Mouse (Mus musculus): Measurements from ENCODE around the gene Spaca3.

The Spaca3 gene

DNA sequence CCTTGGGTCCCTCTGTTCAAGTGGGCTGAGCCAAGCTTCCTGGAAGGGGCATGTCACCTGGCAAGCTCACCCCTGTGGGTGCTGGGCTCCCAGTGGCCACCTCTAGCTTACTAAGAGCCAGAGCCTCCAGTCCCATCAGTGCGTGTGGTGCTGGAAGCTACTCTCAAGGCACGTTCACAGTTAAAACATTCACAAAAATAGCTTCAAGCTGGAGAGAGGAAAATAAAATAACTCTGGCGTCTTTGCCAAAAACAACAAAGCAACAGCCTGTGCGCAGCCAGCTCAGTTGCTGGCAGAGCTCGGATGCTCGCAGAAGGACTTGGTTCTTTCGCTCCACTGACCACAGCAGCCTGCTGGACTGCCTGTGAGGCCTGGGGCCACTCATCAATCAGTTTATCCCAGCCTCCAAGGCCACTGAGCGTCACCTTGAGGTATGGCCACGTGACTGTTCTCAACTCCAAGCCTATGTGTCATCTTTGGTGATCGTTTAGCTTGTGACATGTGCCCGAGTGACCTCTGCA is 19.0 kb downstream of the Spaca3 start:
- TF ChIP-seq NANOG (IDR thresholded peaks at IDR 0.05; ENCODE audit: borderline replicate concordance, low read length), result no peak
- TF ChIP-seq POU5F1 (IDR thresholded peaks at IDR 0.05; ENCODE audit: borderline replicate concordance, low read length), result no peak
- TF ChIP-seq CTCF (conservative IDR thresholded peaks at IDR 0.05; ENCODE audit: low read length), result no peak
- Histone ChIP-seq H3K27me3 (ENCODE audit: insufficient read depth, low read length) (peaks cover 8% of the 10 kb centered on the region), H3K4me3 (replicated peaks; ENCODE audit: low read length) (no peak overlapping the region), H3K4me1 (replicated peaks; ENCODE audit: low read depth, low read length) (peaks cover 10% of the 10 kb centered on the region; the same call in 1 of the 2 replicates), H3K9me3 (ENCODE audit: low read length) (no peaks in the 10 kb centered on the region), H3K36me3 (ENCODE audit: insufficient read depth, low read length) (no peaks in the 10 kb centered on the region)

DNA sequence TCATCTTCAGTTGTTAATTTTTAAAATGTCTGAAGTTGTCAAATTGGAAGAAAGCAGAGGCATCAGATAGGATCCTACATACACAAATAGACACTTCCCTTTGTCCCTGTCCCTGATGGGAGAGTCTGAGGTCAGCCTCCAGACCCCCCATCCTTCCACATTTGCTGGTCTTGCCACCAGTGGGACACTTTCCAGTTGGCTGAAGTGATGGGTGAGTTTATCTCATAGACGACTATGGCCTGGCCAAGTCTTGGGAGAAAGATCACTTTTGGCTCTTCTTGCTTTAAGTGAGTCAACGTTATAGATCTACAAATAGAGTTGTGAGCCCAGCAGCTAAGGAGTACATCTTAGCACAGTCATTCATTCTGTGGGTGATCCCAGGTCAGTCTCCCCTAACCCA is 19.9 kb downstream of the Spaca3 start:
- H3K4me3 ChIP-seq (replicated peaks; ENCODE audit: low read length), result no peak overlapping the region
- TF ChIP-seq CTCF (conservative IDR thresholded peaks at IDR 0.05; ENCODE audit: low read length) (no peak), NANOG (IDR thresholded peaks at IDR 0.05; ENCODE audit: borderline replicate concordance, low read length) (no peak), POU5F1 (IDR thresholded peaks at IDR 0.05; ENCODE audit: borderline replicate concordance, low read length) (no peak)
- H3K36me3 ChIP-seq (ENCODE audit: insufficient read depth, low read length), result no peaks in the 10 kb centered on the region
- H3K4me1 ChIP-seq (replicated peaks; ENCODE audit: low read depth, low read length), result peaks cover 7% of the 10 kb centered on the region; the same call in 1 of the 2 replicates
- H3K27me3 ChIP-seq (ENCODE audit: insufficient read depth, low read length), result peaks cover 13% of the 10 kb centered on the region
- H3K9me3 ChIP-seq (ENCODE audit: low read length), result no peaks in the 10 kb centered on the region

DNA sequence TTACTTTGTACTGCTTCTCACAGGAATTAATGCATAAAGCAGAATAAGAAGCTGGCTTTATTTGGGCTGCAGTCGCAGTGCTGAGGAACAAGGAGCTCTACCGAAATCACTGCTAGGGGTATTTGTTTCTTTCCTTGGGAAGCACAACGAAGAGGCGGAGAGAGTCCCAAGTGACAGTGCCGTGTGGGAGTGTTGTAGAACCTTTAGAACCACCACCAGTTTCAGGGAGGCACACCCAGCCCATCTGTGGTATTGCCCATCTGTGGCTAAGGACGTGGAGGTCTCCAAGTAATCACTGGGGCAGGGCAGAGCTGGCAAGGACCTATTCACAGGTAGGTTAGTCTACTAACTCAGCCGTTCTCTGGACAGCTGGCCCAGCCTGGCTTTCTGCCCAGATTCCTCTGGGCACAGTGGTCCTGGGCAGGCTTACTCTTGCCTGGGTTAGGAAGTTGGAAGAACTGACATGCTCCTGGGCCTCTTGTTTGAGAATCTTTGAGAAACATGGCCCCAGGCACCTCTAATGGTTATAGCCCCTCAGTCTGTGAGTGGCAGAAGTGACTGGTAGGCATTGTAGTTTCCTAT is 24.2 kb downstream of the Spaca3 start:
- H3K36me3 ChIP-seq (ENCODE audit: insufficient read depth, low read length), result no peaks in the 10 kb centered on the region
- peaks cover 37% of the 10 kb centered on the region for H3K27me3 ChIP-seq (ENCODE audit: insufficient read depth, low read length)
- TF ChIP-seq NANOG (IDR thresholded peaks at IDR 0.05; ENCODE audit: borderline replicate concordance, low read length), result no peak
- no peak for TF ChIP-seq POU5F1 (IDR thresholded peaks at IDR 0.05; ENCODE audit: borderline replicate concordance, low read length)
- H3K9me3 ChIP-seq (ENCODE audit: low read length), result no peaks in the 10 kb centered on the region
- H3K4me3 ChIP-seq (replicated peaks; ENCODE audit: low read length), result no peak overlapping the region
- peaks cover 15% of the 10 kb centered on the region for H3K4me1 ChIP-seq (replicated peaks; ENCODE audit: low read depth, low read length)

DNA sequence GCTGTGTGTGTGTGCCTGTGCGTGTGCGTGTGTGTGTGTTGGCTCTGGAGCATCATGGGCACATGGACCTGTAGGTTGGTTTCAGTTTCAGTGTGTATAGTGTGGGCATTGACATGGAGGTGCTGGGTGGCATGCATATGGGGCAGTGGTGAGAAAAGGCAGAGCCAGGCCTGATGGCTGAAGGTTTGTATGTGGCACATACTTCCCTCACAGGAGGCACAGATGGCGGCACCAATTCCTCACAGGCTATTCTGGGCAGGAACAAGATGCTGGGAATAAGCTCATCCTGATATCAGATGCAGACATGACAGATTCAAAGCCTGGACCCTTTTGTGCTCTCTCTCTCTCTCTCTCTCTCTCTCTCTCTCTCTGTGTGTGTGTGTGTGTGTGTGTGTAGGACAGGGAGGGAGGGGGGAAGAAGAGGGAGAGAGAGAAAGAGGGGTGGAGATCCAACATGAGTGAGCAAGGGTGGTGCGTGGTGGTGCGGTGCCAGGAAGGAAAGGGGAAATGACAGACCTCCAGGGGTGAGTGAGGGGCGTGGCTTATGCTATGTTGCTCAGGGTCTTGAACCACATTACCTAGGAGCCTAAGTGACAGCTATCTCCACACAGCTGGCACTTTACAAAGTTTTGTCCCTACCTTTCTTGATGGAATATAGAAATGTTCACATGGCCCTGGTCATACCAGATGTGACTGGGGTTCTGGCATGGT is 26.5 kb downstream of the Spaca3 start:
- no peak for TF ChIP-seq NANOG (IDR thresholded peaks at IDR 0.05; ENCODE audit: borderline replicate concordance, low read length)
- TF ChIP-seq CTCF (conservative IDR thresholded peaks at IDR 0.05; ENCODE audit: low read length), result no peak
- TF ChIP-seq POU5F1 (IDR thresholded peaks at IDR 0.05; ENCODE audit: borderline replicate concordance, low read length), result no peak
- Histone ChIP-seq H3K4me3 (replicated peaks; ENCODE audit: low read length) (no peak overlapping the region), H3K4me1 (replicated peaks; ENCODE audit: low read depth, low read length) (peaks cover 37% of the 10 kb centered on the region), H3K9me3 (ENCODE audit: low read length) (no peaks in the 10 kb centered on the region), H3K36me3 (ENCODE audit: insufficient read depth, low read length) (no peaks in the 10 kb centered on the region), H3K27me3 (ENCODE audit: insufficient read depth, low read length) (peaks cover 39% of the 10 kb centered on the region)

DNA sequence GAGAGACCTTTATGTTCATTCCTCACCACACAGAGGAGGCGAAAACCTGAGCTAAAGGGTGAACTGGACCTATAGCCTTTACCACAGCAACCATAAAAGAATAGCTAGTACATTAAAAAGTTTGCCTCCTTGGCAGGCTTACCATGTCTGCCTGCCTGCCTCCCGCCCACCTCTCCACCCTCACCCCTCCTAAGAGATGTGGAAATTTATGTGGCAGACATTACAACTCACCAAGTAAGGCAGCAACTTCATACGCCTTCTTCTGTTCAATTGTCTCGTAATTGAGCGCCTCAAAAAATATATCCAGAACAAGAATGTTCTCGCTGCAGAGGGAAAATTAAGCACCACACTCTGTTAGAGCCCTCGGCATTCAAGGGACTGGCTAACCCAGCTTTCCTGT is 28.2 kb downstream of the Spaca3 start:
- Histone ChIP-seq H3K4me3 (replicated peaks; ENCODE audit: low read length) (no peak overlapping the region), H3K36me3 (ENCODE audit: insufficient read depth, low read length) (no peaks in the 10 kb centered on the region), H3K4me1 (replicated peaks; ENCODE audit: low read depth, low read length) (peaks cover 54% of the 10 kb centered on the region), H3K9me3 (ENCODE audit: low read length) (no peaks in the 10 kb centered on the region), H3K27me3 (ENCODE audit: insufficient read depth, low read length) (peaks cover 41% of the 10 kb centered on the region)
- TF ChIP-seq POU5F1 (IDR thresholded peaks at IDR 0.05; ENCODE audit: borderline replicate concordance, low read length) (no peak), CTCF (conservative IDR thresholded peaks at IDR 0.05; ENCODE audit: low read length) (no peak)

DNA sequence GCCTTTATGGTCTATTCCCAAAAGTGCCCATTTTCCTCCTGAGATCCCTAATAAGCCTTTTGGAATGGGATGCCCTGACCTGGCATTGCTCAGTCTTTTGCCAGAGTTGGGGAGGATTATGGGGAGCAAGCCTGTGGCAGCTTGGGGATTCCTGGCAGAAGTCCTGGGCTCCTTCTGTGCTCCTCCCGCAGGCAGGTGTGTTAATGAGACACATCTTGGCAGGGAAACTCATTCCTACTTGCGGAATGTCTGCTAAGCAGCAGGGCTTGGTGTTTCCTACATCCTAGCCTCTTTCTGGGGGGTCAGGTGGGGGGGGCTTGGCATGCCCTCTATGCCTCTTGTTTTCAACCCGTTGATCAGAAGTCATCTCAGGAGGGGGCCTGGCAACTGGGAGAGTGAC is 28.9 kb downstream of the Spaca3 start:
- TF ChIP-seq NANOG (IDR thresholded peaks at IDR 0.05; ENCODE audit: borderline replicate concordance, low read length) (no peak), POU5F1 (IDR thresholded peaks at IDR 0.05; ENCODE audit: borderline replicate concordance, low read length) (no peak), CTCF (conservative IDR thresholded peaks at IDR 0.05; ENCODE audit: low read length) (no peak)
- Histone ChIP-seq H3K4me1 (replicated peaks; ENCODE audit: low read depth, low read length) (peaks cover 60% of the 10 kb centered on the region), H3K36me3 (ENCODE audit: insufficient read depth, low read length) (no peaks in the 10 kb centered on the region), H3K4me3 (replicated peaks; ENCODE audit: low read length) (no peak overlapping the region), H3K9me3 (ENCODE audit: low read length) (no peaks in the 10 kb centered on the region), H3K27me3 (ENCODE audit: insufficient read depth, low read length) (peaks cover 48% of the 10 kb centered on the region)

DNA sequence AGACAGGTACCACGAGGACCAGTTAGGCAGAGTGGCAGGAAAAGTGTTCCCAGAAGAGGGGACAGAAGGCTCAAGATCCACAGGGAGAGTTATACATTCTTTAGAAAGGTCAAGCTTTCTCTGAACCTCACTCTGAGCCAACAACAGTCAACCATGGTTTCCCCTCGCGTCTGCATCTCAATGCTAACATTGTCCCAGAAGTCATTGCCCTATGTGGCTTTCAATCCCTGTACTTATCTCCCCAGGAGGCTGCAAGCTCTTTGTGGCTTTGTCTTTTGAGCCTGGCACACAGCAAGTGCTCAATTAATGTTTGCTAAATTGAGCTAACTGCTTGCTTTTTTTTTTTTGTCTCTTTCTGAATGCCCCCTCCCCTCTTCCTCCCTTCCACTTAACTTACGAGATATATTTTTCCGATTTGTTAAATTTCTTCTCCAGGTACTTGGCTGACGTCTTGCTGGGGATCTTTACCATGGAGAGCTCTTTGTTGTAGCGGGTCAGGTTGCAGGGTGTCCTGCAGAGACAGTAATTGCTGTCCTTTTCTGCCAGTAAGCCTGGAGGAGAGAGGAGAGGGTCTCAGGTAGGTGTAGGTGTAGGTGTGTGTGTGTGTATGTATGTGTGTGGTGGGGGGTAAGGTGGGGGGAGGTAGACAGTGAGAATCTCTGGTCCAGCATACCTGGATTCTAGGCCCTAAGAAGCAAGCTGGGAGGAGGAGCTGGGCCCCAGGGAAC is 31.3 kb downstream of the Spaca3 start:
- Histone ChIP-seq H3K4me3 (replicated peaks; ENCODE audit: low read length) (0 out of 2 replicates have a peak overlapping the region, but pooled peaks have one; percentile 29), H3K9me3 (ENCODE audit: low read length) (no peaks in the 10 kb centered on the region), H3K27me3 (ENCODE audit: insufficient read depth, low read length) (peaks cover 52% of the 10 kb centered on the region), H3K36me3 (ENCODE audit: insufficient read depth, low read length) (no peaks in the 10 kb centered on the region), H3K4me1 (replicated peaks; ENCODE audit: low read depth, low read length) (peaks cover 82% of the 10 kb centered on the region)
- TF ChIP-seq POU5F1 (IDR thresholded peaks at IDR 0.05; ENCODE audit: borderline replicate concordance, low read length) (peak; percentile 66; the same call in 1 of the 2 replicates), NANOG (IDR thresholded peaks at IDR 0.05; ENCODE audit: borderline replicate concordance, low read length) (peak; percentile 98), CTCF (conservative IDR thresholded peaks at IDR 0.05; ENCODE audit: low read length) (no peak)

DNA sequence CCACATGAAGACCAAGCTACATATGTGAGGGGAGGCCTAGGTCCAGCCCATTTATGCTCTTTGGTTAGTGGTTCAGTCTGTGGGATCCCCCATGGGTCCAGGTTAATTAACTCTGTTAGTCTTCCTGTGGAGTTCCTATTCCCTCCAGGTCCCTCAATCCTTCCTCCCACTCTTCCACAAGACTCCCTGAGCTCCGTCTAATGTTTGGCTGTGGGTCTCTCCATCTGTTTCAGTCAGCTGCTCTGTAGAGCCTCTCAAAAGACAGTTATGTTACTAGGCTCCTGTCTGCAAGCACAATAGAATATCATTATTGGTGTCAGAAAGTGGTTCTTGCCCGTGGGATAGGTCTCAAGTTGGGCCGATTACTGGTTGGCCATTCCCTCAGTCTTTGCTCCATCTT is 37.7 kb downstream of the Spaca3 start:
- Histone ChIP-seq H3K9me3 (ENCODE audit: low read length) (no peaks in the 10 kb centered on the region), H3K4me1 (replicated peaks; ENCODE audit: low read depth, low read length) (peaks cover 34% of the 10 kb centered on the region), H3K36me3 (ENCODE audit: insufficient read depth, low read length) (no peaks in the 10 kb centered on the region), H3K27me3 (ENCODE audit: insufficient read depth, low read length) (peaks cover 35% of the 10 kb centered on the region), H3K4me3 (replicated peaks; ENCODE audit: low read length) (no peak overlapping the region)
- TF ChIP-seq CTCF (conservative IDR thresholded peaks at IDR 0.05; ENCODE audit: low read length) (no peak), POU5F1 (IDR thresholded peaks at IDR 0.05; ENCODE audit: borderline replicate concordance, low read length) (no peak), NANOG (IDR thresholded peaks at IDR 0.05; ENCODE audit: borderline replicate concordance, low read length) (no peak)
